Comparison of ENCODE assay signal across 20 mouse cellular contexts in genomic region chr14:121229036-121229773, GRCm38 (mm10).
A peak's percentile ranks its signal among the peaks of the same experiment; 100 is the strongest.
DNase-seq lines count a peak whose midpoint lies in the region; ATAC-seq and TF ChIP-seq lines count a peak whose summit lies in the region.
"Had no signal": no experiment of that assay in that cellular context is flagged by ENCODE, and none has a peak within 500 bp of the region (broad histone marks: within the 10 kb centered on the region; RNA-seq: fewer than 3 reads in every experiment).

No protein-coding gene starts in this region.

- H3K9me3 ChIP-seq in kidney, embryonic 14.5 days (ENCODE audit: control insufficient read depth, low read length), result no peaks in the 10 kb centered on the region
- H3K9me3 ChIP-seq: embryonic facial prominence, embryonic 13.5 days; forebrain, embryonic 13.5 days; heart, embryonic 13.5 days had no signal

- intact Hi-C loops in heart, adult 2 months (cut with DNase I), result no loop called here

- 88% methylated on average over 9 of the region's 9 CpGs for WGBS in heart, adult 2 months
- WGBS in kidney, embryonic 14.5 days, result 54% methylated on average over 9 of the region's 9 CpGs

- H3K4me3 ChIP-seq in heart, adult 2 months, result no peak overlapping the region
- H3K4me3 ChIP-seq in kidney, embryonic 14.5 days (ENCODE audit: low read length), result no peak overlapping the region
- no peak overlapping the region for H3K4me3 ChIP-seq in layer of hippocampus, adult 2 months
- H3K4me3 ChIP-seq: embryonic facial prominence, embryonic 13.5 days; forebrain, embryonic 13.5 days; heart, embryonic 13.5 days had no signal

- H3K27ac ChIP-seq in heart, adult 2 months, result no peak overlapping the region
- no peak overlapping the region for H3K27ac ChIP-seq in kidney, embryonic 14.5 days (ENCODE audit: low read depth, low read length)
- H3K27ac ChIP-seq in layer of hippocampus, adult 2 months, result no peak overlapping the region
- H3K27ac ChIP-seq: embryonic facial prominence, embryonic 13.5 days; forebrain, embryonic 13.5 days; heart, embryonic 13.5 days had no signal

- no peak for TF ChIP-seq POLR2A in heart, adult 2 months (IDR thresholded peaks at IDR 0.05; ENCODE audit: insufficient read depth, low read depth, low read length)

- no peak for TF ChIP-seq EP300 in heart, adult 2 months (IDR thresholded peaks at IDR 0.05; ENCODE audit: insufficient read depth, low read depth, low read length)

- no peak overlapping the region for H3K9ac ChIP-seq in heart, adult 2 months (ENCODE audit: low read depth, low read length)
- H3K9ac ChIP-seq in kidney, embryonic 14.5 days (ENCODE audit: low read depth, low read length), result no peak overlapping the region
- H3K9ac ChIP-seq: embryonic facial prominence, embryonic 13.5 days; forebrain, embryonic 13.5 days; forebrain, postnatal 0 days; heart, embryonic 13.5 days had no signal

- H3K4me2 ChIP-seq in kidney, embryonic 14.5 days (replicated peaks; ENCODE audit: low read depth, low read length), result no peak overlapping the region
- H3K4me2 ChIP-seq: embryonic facial prominence, embryonic 13.5 days; forebrain, embryonic 13.5 days; heart, embryonic 13.5 days had no signal

- no peaks in the 10 kb centered on the region for H3K36me3 ChIP-seq in heart, adult 2 months (ENCODE audit: control insufficient read depth, insufficient read depth, low read length)
- H3K36me3 ChIP-seq in kidney, embryonic 14.5 days (ENCODE audit: control insufficient read depth, insufficient read depth, low read length), result peaks cover 45% of the 10 kb centered on the region

- peak; percentile 17; the same call in 1 of the 2 replicates for TF ChIP-seq CTCF in heart, adult 2 months (IDR thresholded peaks at IDR 0.05)
- TF ChIP-seq CTCF in layer of hippocampus, adult 2 months (conservative IDR thresholded peaks at IDR 0.05), result peak; percentile 34; the same call in 1 of the 2 replicates

- H3K27me3 ChIP-seq in heart, adult 2 months (ENCODE audit: control insufficient read depth, insufficient read depth, low read length), result no peaks in the 10 kb centered on the region
- H3K27me3 ChIP-seq in kidney, embryonic 14.5 days (ENCODE audit: control insufficient read depth, insufficient read depth, low read length), result no peaks in the 10 kb centered on the region
- H3K27me3 ChIP-seq: CH12.LX; embryonic facial prominence, embryonic 13.5 days; forebrain, embryonic 13.5 days; heart, embryonic 13.5 days had no signal

- no peaks in the 10 kb centered on the region for H3K79me2 ChIP-seq in heart, adult 2 months (replicated peaks; ENCODE audit: control insufficient read depth, insufficient read depth, low read length)

- H3K4me1 ChIP-seq in heart, adult 2 months (ENCODE audit: control insufficient read depth, insufficient read depth, low read length), result peaks cover 7% of the 10 kb centered on the region
- H3K4me1 ChIP-seq in kidney, embryonic 14.5 days (ENCODE audit: control insufficient read depth, insufficient read depth, low read length), result peaks cover 12% of the 10 kb centered on the region
- H3K4me1 ChIP-seq: forebrain, embryonic 13.5 days had no signal

- 0 out of 2 replicates have a peak, but pooled peaks have one; percentile 24 for ATAC-seq in kidney, embryonic 14.5 days (ENCODE audit: low FRiP score, low TSS enrichment)
- ATAC-seq: forebrain, embryonic 13.5 days; forebrain, postnatal 0 days had no signal

- DNase-seq in heart, adult 2 months, result no peak
- DNase-seq in heart, adult 18-20 months, result no peak
- DNase-seq in kidney, adult 11 months, result no peak
- no peak for DNase-seq in layer of hippocampus, adult 2 months (ENCODE audit: low spot score in 2 of 2)
- DNase-seq in layer of hippocampus, postnatal 25 days (ENCODE audit: extremely low spot score in 1 of 2, low spot score in 1 of 2), result no peak
- DNase-seq in kidney, postnatal 36 days, result peak; percentile 22 to 26
- no peak for DNase-seq in retina, postnatal 1 day
- DNase-seq: adrenal gland, adult 2 months; adrenal gland, postnatal 25 days; cerebellum, adult 18-20 months; cerebellum, adult 9-11 months; cerebellum, postnatal 36 days; forebrain, postnatal 0 days; gastrocnemius, postnatal 14 days; heart, postnatal 36 days had no signal

Comparison
In these comparisons a context has a peak if more than half of its experiments do, and no peak if none do; other contexts are left out.
1. DNase-seq: peak in kidney, postnatal 36 days (2 of 2); none in heart, adult 2 months (0 of 2), heart, adult 18-20 months (0 of 2), kidney, adult 11 months (single experiment), layer of hippocampus, adult 2 months (0 of 2), layer of hippocampus, postnatal 25 days (0 of 2) and retina, postnatal 1 day (single experiment).